Mouse (Mus musculus) MEL (cell line): ENCODE measurements at regions not wholly inside any gene's neighbourhood (a gene's known extent, or its start where the extent isn't known, plus 50 kb on each side); places are given as distances from the start of the nearest gene placed in this dataset.

Source experiments
- DNase-seq: peaks from one replicate; pipeline ENCODE4 v3.0.0; 2011; ENCODE audit warnings: low read depth, low spot score
- H3K27ac ChIP-seq: 2 replicates; pipeline ENCODE4 v1.5.1; 2012; ENCODE audit warnings: low read depth, mild to moderate bottlenecking, control low read depth, low read length, moderate library complexity; ENCODE audit not compliant: control insufficient read depth
- H3K27me3 ChIP-seq, 2 experiments: fragments of 150-350 bp in 1 of 2; sonication (generic) in 1 of 2; 2 replicates each; pipeline ENCODE4 v1.6.1; 2012; ENCODE audit warnings: low read length in 2 of 2, mild to moderate bottlenecking in 2 of 2, improper control_type of control experiment in 1 of 2, moderate library complexity in 1 of 2; ENCODE audit not compliant: insufficient read depth in 2 of 2, control insufficient read depth in 1 of 2
- H3K36me3 ChIP-seq, 2 experiments: 2 replicates each; pipeline ENCODE4 v1.6.1; 2012 to 2014; ENCODE audit warnings: low read length in 2 of 2, improper control_type of control experiment in 1 of 2, inconsistent platforms in 1 of 2, mild to moderate bottlenecking in 1 of 2; ENCODE audit not compliant: insufficient read depth in 2 of 2, control insufficient read depth in 1 of 2
- H3K4me1 ChIP-seq, 2 experiments: fragments of 150-350 bp in 1 of 2; sonication (generic) in 1 of 2; 2 replicates each; pipeline ENCODE4 v1.6.1; 2012; ENCODE audit warnings: low read length in 2 of 2, improper control_type of control experiment in 1 of 2, mild to moderate bottlenecking in 1 of 2; ENCODE audit not compliant: insufficient read depth in 2 of 2, control insufficient read depth in 1 of 2
- H3K4me3 ChIP-seq, 2 experiments: fragments of 150-350 bp in 1 of 2; sonication (generic) in 1 of 2; 2 replicates each; pipeline ENCODE4 v1.5.1; 2012; ENCODE audit warnings: low read depth in 2 of 2, low read length in 2 of 2, mild to moderate bottlenecking in 2 of 2, moderate library complexity in 2 of 2, control low read depth in 1 of 2, improper control_type of control experiment in 1 of 2; ENCODE audit not compliant: control insufficient read depth in 1 of 2, insufficient read depth in 1 of 2
- H3K79me2 ChIP-seq: 2 replicates; pipeline ENCODE4 v1.6.1; 2012; ENCODE audit warnings: mild to moderate bottlenecking, low read length, moderate library complexity; ENCODE audit not compliant: control insufficient read depth, poor library complexity, insufficient read depth
- H3K9ac ChIP-seq: 2 replicates; pipeline ENCODE4 v1.6.1; 2012; ENCODE audit warnings: low read depth, mild to moderate bottlenecking, control low read depth, low read length, moderate library complexity; ENCODE audit not compliant: control insufficient read depth, poor library complexity, severe bottlenecking
- H3K9me3 ChIP-seq: fragments of 150-350 bp; sonication (generic); replicated peaks from 2 replicates; pipeline ENCODE4 v1.6.1; 2012; ENCODE audit warnings: mild to moderate bottlenecking, low read length, improper control_type of control experiment, moderate library complexity; ENCODE audit not compliant: insufficient read depth
- BHLHE40 ChIP-seq: IDR thresholded peaks from 2 replicates; pipeline ENCODE4 v1.6.1; 2012; ENCODE audit warnings: low read depth, mild to moderate bottlenecking, inconsistent platforms, low read length, improper control_type of control experiment, borderline replicate concordance
- CTCF ChIP-seq, 3 experiments: IDR thresholded peaks in 2 of 3; conservative IDR thresholded peaks in 1 of 3; 2 replicates each; pipeline ENCODE4 v1.5.1; 2011 to 2012; ENCODE audit warnings: low read length in 3 of 3, low read depth in 2 of 3, mild to moderate bottlenecking in 2 of 3, improper control_type of control experiment in 1 of 3, inconsistent platforms in 1 of 3, mixed read lengths in 1 of 3, moderate library complexity in 1 of 3; ENCODE audit not compliant: control insufficient read depth in 1 of 3, insufficient read depth in 1 of 3, poor library complexity in 1 of 3, severe bottlenecking in 1 of 3
- EP300 ChIP-seq, 2 experiments: IDR thresholded peaks; 2 replicates each; pipeline ENCODE4 v1.6.1; 2011; ENCODE audit warnings: improper control_type of control experiment in 2 of 2, low read length in 2 of 2, low read depth in 1 of 2, mild to moderate bottlenecking in 1 of 2
- ETS1 ChIP-seq: IDR thresholded peaks from 2 replicates; pipeline ENCODE4 v1.6.1; 2012; ENCODE audit warnings: low read depth, mild to moderate bottlenecking, inconsistent platforms, low read length, improper control_type of control experiment, moderate library complexity
- GATA1 ChIP-seq: IDR thresholded peaks from 2 replicates; pipeline ENCODE4 v1.6.1; 2011; ENCODE audit warnings: low read depth, low read length, improper control_type of control experiment
- HCFC1 ChIP-seq: IDR thresholded peaks from 2 replicates; pipeline ENCODE4 v1.6.1; 2012; ENCODE audit warnings: low read depth, mild to moderate bottlenecking, inconsistent platforms, low read length, improper control_type of control experiment, moderate library complexity
- KAT2A ChIP-seq: conservative IDR thresholded peaks from 2 replicates; pipeline ENCODE4 v1.6.1; 2012; ENCODE audit warnings: low read depth, low read length, improper control_type of control experiment, inconsistent platforms
- MAX ChIP-seq: IDR thresholded peaks from 2 replicates; pipeline ENCODE4 v1.6.1; 2011; ENCODE audit warnings: low read length, improper control_type of control experiment
- MAZ ChIP-seq: IDR thresholded peaks from 2 replicates; pipeline ENCODE4 v1.6.1; 2012; ENCODE audit warnings: low read depth, mild to moderate bottlenecking, inconsistent platforms, low read length, improper control_type of control experiment
- MEF2A ChIP-seq: IDR thresholded peaks from 2 replicates; pipeline ENCODE4 v1.6.1; 2014; ENCODE audit warnings: low read depth, mild to moderate bottlenecking, inconsistent platforms, low read length, improper control_type of control experiment; ENCODE audit not compliant: poor library complexity, insufficient replicate concordance, severe bottlenecking; ENCODE audit errors: extremely low read depth
- MXI1 ChIP-seq: IDR thresholded peaks from 2 replicates; pipeline ENCODE4 v1.6.1; 2011; ENCODE audit warnings: mild to moderate bottlenecking, low read depth, low read length, improper control_type of control experiment
- POLR2AphosphoS5 ChIP-seq: IDR thresholded peaks from 2 replicates; pipeline ENCODE4 v1.6.1; 2012; ENCODE audit warnings: low read depth, borderline replicate concordance, mild to moderate bottlenecking, inconsistent platforms, low read length, moderate library complexity, mixed read lengths
- RCOR1 ChIP-seq: IDR thresholded peaks from 2 replicates; pipeline ENCODE4 v1.6.1; 2012; ENCODE audit warnings: low read depth, mild to moderate bottlenecking, inconsistent platforms, low read length, improper control_type of control experiment
- SIN3A ChIP-seq: IDR thresholded peaks from 2 replicates; pipeline ENCODE4 v1.6.1; 2012; ENCODE audit warnings: low read length, improper control_type of control experiment, inconsistent platforms
- TBP ChIP-seq: IDR thresholded peaks from 2 replicates; pipeline ENCODE4 v1.8.0; 2011; ENCODE audit warnings: low read depth, low read length, improper control_type of control experiment
- TCF12 ChIP-seq: IDR thresholded peaks from 2 replicates; pipeline ENCODE4 v1.6.1; 2014; ENCODE audit warnings: low read depth, mild to moderate bottlenecking, inconsistent platforms, low read length, improper control_type of control experiment, moderate library complexity
- UBTF ChIP-seq: IDR thresholded peaks from 2 replicates; pipeline ENCODE4 v1.6.1; 2012; ENCODE audit warnings: low read depth, mild to moderate bottlenecking, inconsistent platforms, low read length, improper control_type of control experiment, moderate library complexity, borderline replicate concordance; ENCODE audit not compliant: insufficient read depth
- USF2 ChIP-seq, 2 experiments: IDR thresholded peaks; 2 replicates each; pipeline ENCODE4 v1.6.1; 2011 to 2012; ENCODE audit warnings: improper control_type of control experiment in 2 of 2, low read length in 2 of 2, borderline replicate concordance in 1 of 2, inconsistent platforms in 1 of 2, low read depth in 1 of 2, mild to moderate bottlenecking in 1 of 2; ENCODE audit not compliant: insufficient read depth in 1 of 2

DNA sequence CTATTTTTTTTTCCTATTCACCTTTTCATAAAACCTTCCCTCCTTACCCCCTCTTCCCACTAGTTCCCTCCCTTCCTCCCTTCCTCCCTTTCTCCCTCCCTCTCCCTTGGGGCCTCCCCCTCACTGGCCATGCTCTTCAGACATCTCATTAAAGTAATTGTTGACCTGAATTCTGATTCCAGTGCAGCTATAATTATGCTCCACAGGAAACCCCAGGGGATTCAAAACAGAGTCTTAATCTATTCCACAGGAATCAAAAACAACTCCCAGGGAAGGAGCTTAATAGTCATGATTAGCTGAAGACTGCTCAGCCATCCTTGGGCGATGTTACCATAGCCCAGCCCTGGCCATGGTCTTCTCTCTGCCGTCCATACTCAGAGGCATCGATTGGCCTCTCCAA lies 123.7 kb upstream of the Mocs1 start:
- H3K9ac ChIP-seq = no peak overlapping the region
- H3K27me3 ChIP-seq = no peaks in the 10 kb centered on the region
- no peaks in the 10 kb centered on the region for H3K4me1 ChIP-seq
- H3K27ac ChIP-seq = no peak overlapping the region
- no peak for TF ChIP-seq TBP
- TF ChIP-seq POLR2AphosphoS5 = no peak
- TF ChIP-seq GATA1 = no peak
- TF ChIP-seq CTCF (IDR thresholded peaks at IDR 0.05 in 2 of 3, conservative IDR thresholded peaks at IDR 0.05 in 1 of 3; ENCODE audit: control insufficient read depth in 1 of 3, insufficient read depth in 1 of 3, low read depth in 2 of 3, low read length in 3 of 3, poor library complexity in 1 of 3, severe bottlenecking in 1 of 3) = no peak
- no peak for TF ChIP-seq BHLHE40
- no peak for TF ChIP-seq HCFC1
- TF ChIP-seq KAT2A = no peak
- no peak for TF ChIP-seq SIN3A
- no peak for TF ChIP-seq UBTF
- TF ChIP-seq MAX = no peak
- TF ChIP-seq MEF2A = no peak
- TF ChIP-seq, all 39 proteins: peak for 0
- Histone ChIP-seq H3K79me2 (no peaks in the 10 kb centered on the region), H3K36me3 (no peaks in the 10 kb centered on the region), H3K9me3 (no peaks in the 10 kb centered on the region), H3K4me3 (no peak overlapping the region)
- no peak for DNase-seq

- Histone ChIP-seq H3K9ac (no peak overlapping the region), H3K27ac (no peak overlapping the region), H3K9me3 (no peaks in the 10 kb centered on the region), H3K36me3 (no peaks in the 10 kb centered on the region), H3K27me3 (no peaks in the 10 kb centered on the region), H3K4me1 (no peaks in the 10 kb centered on the region), H3K4me3 (no peak overlapping the region), H3K79me2 (no peaks in the 10 kb centered on the region)
- no peak for TF ChIP-seq KAT2A
- no peak for TF ChIP-seq MXI1
- no peak for TF ChIP-seq EP300 (IDR thresholded peaks at IDR 0.05; ENCODE audit: low read depth in 1 of 2, low read length in 2 of 2)
- TF ChIP-seq CTCF (IDR thresholded peaks at IDR 0.05 in 2 of 3, conservative IDR thresholded peaks at IDR 0.05 in 1 of 3; ENCODE audit: control insufficient read depth in 1 of 3, insufficient read depth in 1 of 3, low read depth in 2 of 3, low read length in 3 of 3, poor library complexity in 1 of 3, severe bottlenecking in 1 of 3) = no peak
- TF ChIP-seq USF2 (IDR thresholded peaks at IDR 0.05; ENCODE audit: borderline replicate concordance in 1 of 2, insufficient read depth in 1 of 2, low read depth in 1 of 2, low read length in 2 of 2) = no peak
- TF ChIP-seq MEF2A = no peak
- TF ChIP-seq TCF12 = no peak
- no peak for TF ChIP-seq RCOR1
- no peak for TF ChIP-seq ETS1
- no peak for TF ChIP-seq MAZ
- DNase-seq = no peak
These were observed 123.0 kb upstream of the Mocs1 start for GRCm38 (mm10) chr17:49305116-49305515.
